Mouse (Mus musculus) ZHBTc4 (cell line): Measurements from ENCODE around the gene Olfr1234.

Experiments
- DNase-seq: peaks from one replicate; pipeline ENCODE4 v3.0.0-alpha.2; 2011; ENCODE audit warnings: low read depth, low spot score

The Olfr1234 gene

GRCm38 (mm10) chr2:89364765-89365164 is at the start of gene Olfr1234:
Gene Olfr1234 (minus strand): TSS chr2:89364865.
- no peak for DNase-seq

GRCm38 (mm10) chr2:89409576-89409975 is 44.9 kb upstream of the Olfr1234 start, which contains the start of gene Olfr1238:
Gene Olfr1238 (minus strand): TSS chr2:89409676.
- no peak for DNase-seq

- no peak for DNase-seq
Measured at GRCm38 (mm10) chr2:89400882-89401281, 36.2 kb upstream of the Olfr1234 start.

GRCm38 (mm10) chr2:89342298-89342697 is 22.4 kb downstream of the Olfr1234 start, which contains the start of gene Olfr1233:
Gene Olfr1233 (minus strand): TSS chr2:89342398.
- no peak for DNase-seq

DNA sequence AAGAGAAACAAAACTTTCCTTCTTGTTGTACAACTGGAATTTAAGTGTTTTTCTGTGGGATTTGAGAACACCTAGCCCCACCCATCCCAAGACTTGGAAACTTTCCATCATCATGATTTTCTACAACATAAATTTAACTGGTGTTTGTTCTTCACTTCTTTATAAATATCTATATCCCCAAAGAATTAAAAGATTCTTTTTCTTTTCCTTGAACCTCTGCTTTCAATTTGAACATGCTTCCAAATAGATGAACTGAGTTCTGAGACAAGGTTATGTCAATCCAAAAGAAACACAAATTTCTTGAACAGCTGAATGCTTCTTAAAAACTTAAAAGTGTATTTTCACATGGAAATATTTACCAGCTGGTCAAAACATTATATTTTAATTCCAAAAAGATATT is 35.1 kb downstream of the Olfr1234 start, which contains the start of gene Olfr1232:
Gene Olfr1232, minus strand, starts transcription at position 101 of the 400 bp plus-strand sequence.
- no peak for DNase-seq
